Mouse (Mus musculus): Measurements from ENCODE around the gene Eya2. TPM values are rescaled to one million over a fixed set of nuclear protein-coding genes. Genes with fewer than 3 reads are reported as not detected.
"Not testable (repeated sequence)": the region's sequence is repeated elsewhere in the genome, so short reads cannot be mapped to it uniquely, and the experiment has no call there.

Eya2 gene
- polyA plus RNA-seq, 1 experiment from 2014 or later = 0.76 TPM

- WGBS = 66% methylated on average over 9 of the region's 9 CpGs
- H3K36me3 ChIP-seq (ENCODE audit: control insufficient read depth, insufficient read depth, low read length) = peaks cover 87% of the 10 kb centered on the region
- H3K9me3 ChIP-seq (ENCODE audit: control insufficient read depth, low read length) = no peaks in the 10 kb centered on the region
- no peak overlapping the region for H3K27ac ChIP-seq (replicated peaks in 1 of 2; ENCODE audit: control insufficient read depth in 1 of 2, insufficient read depth in 1 of 2, low read depth in 2 of 2, low read length in 2 of 2)
- H3K4me1 ChIP-seq (ENCODE audit: control insufficient read depth in 2 of 2, insufficient read depth in 2 of 2, low read length in 2 of 2) = peaks cover 10 to 23% of the 10 kb centered on the region in 2 experiments; a peak in 3 of 4 replicates
- no peak overlapping the region for H3K9ac ChIP-seq (ENCODE audit: low read length)
- H3K27me3 ChIP-seq (ENCODE audit: control insufficient read depth, insufficient read depth, low read length) = no peaks in the 10 kb centered on the region
- no peak overlapping the region for H3K4me2 ChIP-seq (ENCODE audit: low read length)
- ATAC-seq (ENCODE audit: insufficient number of reproducible peaks, insufficient read depth, low FRiP score, low read depth) = no peak
- no peak overlapping the region for H3K4me3 ChIP-seq (ENCODE audit: control insufficient read depth in 1 of 2, insufficient read depth in 1 of 2, low read depth in 1 of 2, low read length in 2 of 2)
Measured at GRCm38 (mm10) chr2:165791657-165792056, 196.8 kb downstream of the Eya2 start.

GRCm38 (mm10) chr2:165792431-165793282, 197.8 kb downstream of the Eya2 start:
- no peak overlapping the region for H3K4me2 ChIP-seq (ENCODE audit: low read length)
- H3K27me3 ChIP-seq (ENCODE audit: control insufficient read depth, insufficient read depth, low read length) = no peaks in the 10 kb centered on the region
- H3K9me3 ChIP-seq (ENCODE audit: control insufficient read depth, low read length) = no peaks in the 10 kb centered on the region
- 0 out of 4 replicates have a peak overlapping the region, but pooled peaks of 1 of the 2 experiments have one; percentile 12 for H3K27ac ChIP-seq (replicated peaks in 1 of 2; ENCODE audit: control insufficient read depth in 1 of 2, insufficient read depth in 1 of 2, low read depth in 2 of 2, low read length in 2 of 2)
- H3K4me3 ChIP-seq (ENCODE audit: control insufficient read depth in 1 of 2, insufficient read depth in 1 of 2, low read depth in 1 of 2, low read length in 2 of 2) = no peak overlapping the region
- ATAC-seq (ENCODE audit: insufficient number of reproducible peaks, insufficient read depth, low FRiP score, low read depth) = no peak
- H3K9ac ChIP-seq (ENCODE audit: low read length) = no peak overlapping the region
- peaks cover 89% of the 10 kb centered on the region for H3K36me3 ChIP-seq (ENCODE audit: control insufficient read depth, insufficient read depth, low read length)
- 67% methylated on average over 25 of the region's 25 CpGs for WGBS
- peaks cover 6 to 18% of the 10 kb centered on the region in 2 experiments; a peak in 3 of 4 replicates for H3K4me1 ChIP-seq (ENCODE audit: control insufficient read depth in 2 of 2, insufficient read depth in 2 of 2, low read length in 2 of 2)

GRCm38 (mm10) chr2:165793283-165793638, 198.4 kb downstream of the Eya2 start:
- Histone ChIP-seq H3K36me3 (ENCODE audit: control insufficient read depth, insufficient read depth, low read length) (peaks cover 93% of the 10 kb centered on the region), H3K9ac (ENCODE audit: low read length) (no peak overlapping the region), H3K27me3 (ENCODE audit: control insufficient read depth, insufficient read depth, low read length) (no peaks in the 10 kb centered on the region), H3K4me2 (ENCODE audit: low read length) (no peak overlapping the region), H3K4me3 (ENCODE audit: control insufficient read depth in 1 of 2, insufficient read depth in 1 of 2, low read depth in 1 of 2, low read length in 2 of 2) (no peak overlapping the region), H3K4me1 (ENCODE audit: control insufficient read depth in 2 of 2, insufficient read depth in 2 of 2, low read length in 2 of 2) (peaks cover 4 to 13% of the 10 kb centered on the region in 2 experiments; a peak in 2 of 4 replicates), H3K27ac (replicated peaks in 1 of 2; ENCODE audit: control insufficient read depth in 1 of 2, insufficient read depth in 1 of 2, low read depth in 2 of 2, low read length in 2 of 2) (no peak overlapping the region), H3K9me3 (ENCODE audit: control insufficient read depth, low read length) (no peaks in the 10 kb centered on the region)
- 60% methylated on average over 3 of the region's 3 CpGs for WGBS
- no peak for ATAC-seq (ENCODE audit: insufficient number of reproducible peaks, insufficient read depth, low FRiP score, low read depth)

- Histone ChIP-seq H3K27ac (replicated peaks in 1 of 2; ENCODE audit: control insufficient read depth in 1 of 2, insufficient read depth in 1 of 2, low read depth in 2 of 2, low read length in 2 of 2) (no peak overlapping the region), H3K9ac (ENCODE audit: low read length) (no peak overlapping the region), H3K36me3 (ENCODE audit: control insufficient read depth, insufficient read depth, low read length) (peaks cover 88% of the 10 kb centered on the region), H3K4me3 (ENCODE audit: control insufficient read depth in 1 of 2, insufficient read depth in 1 of 2, low read depth in 1 of 2, low read length in 2 of 2) (no peak overlapping the region), H3K4me1 (ENCODE audit: control insufficient read depth in 2 of 2, insufficient read depth in 2 of 2, low read length in 2 of 2) (peaks cover 0 to 3% of the 10 kb centered on the region in 2 experiments; a peak in 1 of 4 replicates), H3K4me2 (ENCODE audit: low read length) (no peak overlapping the region), H3K27me3 (ENCODE audit: control insufficient read depth, insufficient read depth, low read length) (no peaks in the 10 kb centered on the region), H3K9me3 (ENCODE audit: control insufficient read depth, low read length) (no peaks in the 10 kb centered on the region)
- ATAC-seq (ENCODE audit: insufficient number of reproducible peaks, insufficient read depth, low FRiP score, low read depth) = no peak
- 35% methylated on average over 8 of the region's 8 CpGs for whole genome bisulfite sequencing
Measured at GRCm38 (mm10) chr2:165797876-165798275, 203.0 kb downstream of the Eya2 start.

- not testable (repeated sequence) for H3K4me3 ChIP-seq (ENCODE audit: control insufficient read depth in 1 of 2, insufficient read depth in 1 of 2, low read depth in 1 of 2, low read length in 2 of 2); H3K27ac ChIP-seq (replicated peaks in 1 of 2; ENCODE audit: control insufficient read depth in 1 of 2, insufficient read depth in 1 of 2, low read depth in 2 of 2, low read length in 2 of 2); H3K9me3 ChIP-seq (ENCODE audit: control insufficient read depth, low read length); H3K9ac ChIP-seq (ENCODE audit: low read length); H3K4me1 ChIP-seq (ENCODE audit: control insufficient read depth in 2 of 2, insufficient read depth in 2 of 2, low read length in 2 of 2); H3K27me3 ChIP-seq (ENCODE audit: control insufficient read depth, insufficient read depth, low read length); ATAC-seq (ENCODE audit: insufficient number of reproducible peaks, insufficient read depth, low FRiP score, low read depth); H3K4me2 ChIP-seq (ENCODE audit: low read length)
- H3K36me3 ChIP-seq (ENCODE audit: control insufficient read depth, insufficient read depth, low read length) = peaks cover 87% of the 10 kb centered on the region
- WGBS = 92% methylated on average over 3 of the region's 3 CpGs
Measured at GRCm38 (mm10) chr2:165800174-165800573, 205.3 kb downstream of the Eya2 start.

GRCm38 (mm10) chr2:165808179-165808975, 213.5 kb downstream of the Eya2 start:
- WGBS = 95% methylated on average over 12 of the region's 12 CpGs
- Histone ChIP-seq H3K36me3 (ENCODE audit: control insufficient read depth, insufficient read depth, low read length) (peaks cover 96% of the 10 kb centered on the region), H3K27ac (replicated peaks in 1 of 2; ENCODE audit: control insufficient read depth in 1 of 2, insufficient read depth in 1 of 2, low read depth in 2 of 2, low read length in 2 of 2) (no peak overlapping the region), H3K4me1 (ENCODE audit: control insufficient read depth in 2 of 2, insufficient read depth in 2 of 2, low read length in 2 of 2) (no peaks in the 10 kb centered on the region), H3K9me3 (ENCODE audit: control insufficient read depth, low read length) (no peaks in the 10 kb centered on the region), H3K9ac (ENCODE audit: low read length) (no peak overlapping the region), H3K27me3 (ENCODE audit: control insufficient read depth, insufficient read depth, low read length) (no peaks in the 10 kb centered on the region), H3K4me3 (ENCODE audit: control insufficient read depth in 1 of 2, insufficient read depth in 1 of 2, low read depth in 1 of 2, low read length in 2 of 2) (no peak overlapping the region), H3K4me2 (ENCODE audit: low read length) (no peak overlapping the region)
- ATAC-seq (ENCODE audit: insufficient number of reproducible peaks, insufficient read depth, low FRiP score, low read depth) = no peak

GRCm38 (mm10) chr2:165809091-165809490, 214.3 kb downstream of the Eya2 start:
- Histone ChIP-seq H3K4me3 (ENCODE audit: control insufficient read depth in 1 of 2, insufficient read depth in 1 of 2, low read depth in 1 of 2, low read length in 2 of 2) (no peak overlapping the region), H3K27ac (replicated peaks in 1 of 2; ENCODE audit: control insufficient read depth in 1 of 2, insufficient read depth in 1 of 2, low read depth in 2 of 2, low read length in 2 of 2) (no peak overlapping the region), H3K4me1 (ENCODE audit: control insufficient read depth in 2 of 2, insufficient read depth in 2 of 2, low read length in 2 of 2) (no peaks in the 10 kb centered on the region), H3K9me3 (ENCODE audit: control insufficient read depth, low read length) (no peaks in the 10 kb centered on the region), H3K9ac (ENCODE audit: low read length) (no peak overlapping the region), H3K4me2 (ENCODE audit: low read length) (no peak overlapping the region), H3K36me3 (ENCODE audit: control insufficient read depth, insufficient read depth, low read length) (peaks cover 99% of the 10 kb centered on the region), H3K27me3 (ENCODE audit: control insufficient read depth, insufficient read depth, low read length) (no peaks in the 10 kb centered on the region)
- 90% methylated on average over 5 of the region's 5 CpGs for WGBS
- ATAC-seq (ENCODE audit: insufficient number of reproducible peaks, insufficient read depth, low FRiP score, low read depth) = no peak

All from heart, embryonic 14.5 days (tissue).